Mouse (Mus musculus): ENCODE results near the gene Gm16253. TPM values are rescaled to one million over a fixed set of nuclear protein-coding genes. Genes with fewer than 3 reads are reported as not detected.
A peak's percentile ranks its signal among the peaks of the same experiment; 100 is the strongest.

Gene Gm16253
- polyA plus RNA-seq, 1 experiment from 2014 or later, result 2.1 TPM

- ATAC-seq (replicated peaks), result no peak
- H3K9me3 ChIP-seq, result no peaks in the 10 kb centered on the region
- H3K4me2 ChIP-seq, result no peak overlapping the region
- no peaks in the 10 kb centered on the region for H3K27me3 ChIP-seq (replicated peaks)
- H3K36me3 ChIP-seq (replicated peaks), result no peaks in the 10 kb centered on the region
- H3K27ac ChIP-seq, result no peak overlapping the region
- H3K9ac ChIP-seq, result no peak overlapping the region
- no peak overlapping the region for H3K4me3 ChIP-seq
- H3K4me1 ChIP-seq, result peaks cover 21% of the 10 kb centered on the region
- WGBS, result 80% methylated on average over 12 of the region's 12 CpGs
Measured at GRCm38 (mm10) chr3:96578561-96579238, 1.9 kb downstream of the Gm16253 start.

DNA sequence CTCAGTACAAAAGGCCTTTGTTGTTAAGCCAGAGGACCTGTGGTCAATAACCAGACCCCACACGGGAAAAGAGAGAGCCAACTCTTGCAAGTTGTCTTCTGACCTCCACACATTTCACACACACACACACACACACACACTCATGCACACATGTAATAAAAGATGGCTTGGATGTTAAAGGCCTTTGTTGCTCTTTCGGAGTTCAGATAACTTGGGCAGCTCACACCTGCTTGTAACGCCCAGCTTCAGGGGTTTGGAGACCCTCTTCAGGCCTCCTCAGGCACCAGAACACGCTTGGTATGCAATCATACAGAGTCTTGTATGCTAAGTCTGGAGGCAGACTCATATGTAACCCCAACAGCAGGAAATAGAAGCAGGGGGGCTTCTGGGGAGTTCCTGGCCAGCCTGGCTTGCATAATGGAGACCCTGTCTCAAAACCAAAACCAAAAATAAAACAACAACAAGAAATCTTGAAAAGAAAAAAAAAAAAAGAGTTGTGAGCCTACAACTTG is 2.5 kb downstream of the Gm16253 start:
- 79% methylated on average over 4 of the region's 4 CpGs for WGBS
- Histone ChIP-seq H3K27me3 (replicated peaks) (no peaks in the 10 kb centered on the region), H3K9me3 (no peaks in the 10 kb centered on the region), H3K36me3 (replicated peaks) (no peaks in the 10 kb centered on the region), H3K4me2 (no peak overlapping the region), H3K4me3 (no peak overlapping the region), H3K4me1 (peaks cover 21% of the 10 kb centered on the region), H3K9ac (no peak overlapping the region), H3K27ac (no peak overlapping the region)
- no peak for ATAC-seq (replicated peaks)

GRCm38 (mm10) chr3:96579885-96580454 is 3.2 kb downstream of the Gm16253 start:
- WGBS, result 11% methylated on average over 16 of the region's 16 CpGs
- peak overlapping the region; percentile 50 for H3K27ac ChIP-seq
- peaks cover 21% of the 10 kb centered on the region for H3K4me1 ChIP-seq
- no peaks in the 10 kb centered on the region for H3K9me3 ChIP-seq
- H3K4me3 ChIP-seq, result peak overlapping the region; percentile 36
- peak overlapping the region; percentile 53 for H3K9ac ChIP-seq
- ATAC-seq (replicated peaks), result peak; percentile 87
- no peaks in the 10 kb centered on the region for H3K36me3 ChIP-seq (replicated peaks)
- H3K4me2 ChIP-seq, result peak overlapping the region; percentile 65
- no peaks in the 10 kb centered on the region for H3K27me3 ChIP-seq (replicated peaks)

DNA sequence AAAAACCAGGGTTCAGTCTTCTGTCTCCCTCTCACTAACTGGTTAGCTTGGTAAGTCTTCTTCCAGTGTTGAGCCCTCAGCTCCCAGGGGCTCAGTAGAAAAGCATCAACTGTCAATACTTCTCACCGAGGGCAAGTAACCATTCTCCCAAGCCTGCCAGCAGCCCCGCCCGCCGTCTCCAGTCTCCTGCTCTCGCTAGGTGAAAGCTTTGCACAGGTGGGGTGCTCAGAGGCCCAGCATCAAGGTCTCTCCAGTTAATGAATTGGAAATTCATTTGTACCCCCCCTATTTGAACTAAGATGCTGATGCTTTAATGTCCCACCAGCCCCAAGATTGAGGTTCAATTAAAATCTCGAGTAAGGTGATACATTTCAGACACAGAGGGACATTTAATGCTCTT is 4.4 kb downstream of the Gm16253 start:
- Histone ChIP-seq H3K9me3 (no peaks in the 10 kb centered on the region), H3K36me3 (replicated peaks) (no peaks in the 10 kb centered on the region), H3K9ac (no peak overlapping the region), H3K4me3 (no peak overlapping the region), H3K4me2 (no peak overlapping the region), H3K4me1 (peaks cover 20% of the 10 kb centered on the region), H3K27ac (no peak overlapping the region), H3K27me3 (replicated peaks) (no peaks in the 10 kb centered on the region)
- no peak for ATAC-seq (replicated peaks)
- WGBS, result 43% methylated on average over 6 of the region's 6 CpGs

GRCm38 (mm10) chr3:96581771-96582515 is 5.2 kb downstream of the Gm16253 start:
- Histone ChIP-seq H3K4me2 (no peak overlapping the region), H3K36me3 (replicated peaks) (no peaks in the 10 kb centered on the region), H3K4me1 (peaks cover 12% of the 10 kb centered on the region), H3K9ac (no peak overlapping the region), H3K9me3 (no peaks in the 10 kb centered on the region), H3K27ac (no peak overlapping the region), H3K4me3 (no peak overlapping the region), H3K27me3 (replicated peaks) (no peaks in the 10 kb centered on the region)
- no peak for ATAC-seq (replicated peaks)
- 86% methylated on average over 16 of the region's 16 CpGs for WGBS

DNA sequence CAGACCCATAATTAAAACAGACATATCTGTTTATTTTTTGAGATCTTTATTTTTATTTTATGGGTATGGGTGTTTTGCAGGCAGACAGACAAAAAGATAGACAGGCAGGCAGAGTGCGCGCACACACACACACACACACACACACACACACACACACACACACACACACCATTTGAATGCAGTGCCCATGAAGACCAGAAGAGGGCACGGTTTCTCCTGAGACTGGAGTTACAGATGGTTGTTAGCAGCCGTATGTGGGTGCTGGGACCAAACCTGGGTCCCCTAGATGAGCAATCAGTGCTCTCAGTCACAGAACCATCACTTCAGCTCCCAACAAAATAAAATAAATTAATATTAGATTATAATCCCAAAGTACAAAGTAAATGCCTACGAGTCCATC is 6.6 kb downstream of the Gm16253 start:
- Histone ChIP-seq H3K36me3 (replicated peaks) (no peaks in the 10 kb centered on the region), H3K4me2 (no peak overlapping the region), H3K27ac (no peak overlapping the region), H3K4me1 (peaks cover 8% of the 10 kb centered on the region; the same call in 1 of the 2 replicates), H3K4me3 (no peak overlapping the region), H3K9me3 (no peaks in the 10 kb centered on the region), H3K9ac (no peak overlapping the region), H3K27me3 (replicated peaks) (no peaks in the 10 kb centered on the region)
- ATAC-seq (replicated peaks), result no peak
- WGBS, result 87% methylated on average over 5 of the region's 5 CpGs

GRCm38 (mm10) chr3:96590657-96591056 is 13.9 kb downstream of the Gm16253 start:
- no peak overlapping the region for H3K4me2 ChIP-seq
- no peak overlapping the region for H3K27ac ChIP-seq
- peaks cover 3% of the 10 kb centered on the region; the same call in 1 of the 2 replicates for H3K27me3 ChIP-seq (replicated peaks)
- no peaks in the 10 kb centered on the region for H3K9me3 ChIP-seq
- H3K4me3 ChIP-seq, result no peak overlapping the region
- 84% methylated on average over 4 of the region's 4 CpGs for WGBS
- no peak overlapping the region for H3K9ac ChIP-seq
- peaks cover 16% of the 10 kb centered on the region for H3K4me1 ChIP-seq
- no peak for ATAC-seq (replicated peaks)
- no peaks in the 10 kb centered on the region for H3K36me3 ChIP-seq (replicated peaks)

DNA sequence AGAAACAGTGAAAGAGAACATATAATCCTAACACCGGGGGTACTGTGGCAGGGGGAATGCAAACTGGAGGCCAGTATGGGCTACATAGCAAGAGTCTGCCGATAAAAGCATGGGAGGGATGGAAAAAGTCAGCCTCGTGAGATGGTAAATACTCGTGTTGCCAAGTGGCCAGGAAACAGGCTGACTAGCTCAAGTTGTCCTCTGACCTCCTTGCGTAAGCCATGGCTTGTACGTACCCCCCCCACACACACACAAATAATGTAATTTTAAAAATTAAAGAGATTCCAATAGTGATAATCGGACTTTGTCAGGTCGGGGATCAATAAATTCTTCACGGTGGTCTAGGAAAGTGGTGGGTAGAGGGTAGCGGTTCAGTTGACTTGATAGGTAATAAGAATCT is 16.6 kb downstream of the Gm16253 start:
- H3K9ac ChIP-seq, result peak overlapping the region; percentile 63
- H3K27ac ChIP-seq, result peak overlapping the region; percentile 84
- 1% methylated on average over 10 of the region's 10 CpGs for WGBS
- peaks cover 3% of the 10 kb centered on the region; the same call in 1 of the 2 replicates for H3K27me3 ChIP-seq (replicated peaks)
- peaks cover 43% of the 10 kb centered on the region for H3K4me1 ChIP-seq
- H3K4me2 ChIP-seq, result peak overlapping the region; percentile 82
- H3K9me3 ChIP-seq, result no peaks in the 10 kb centered on the region
- no peaks in the 10 kb centered on the region for H3K36me3 ChIP-seq (replicated peaks)
- 0 out of 2 replicates have a peak, but pooled peaks have one; percentile 2 for ATAC-seq (replicated peaks)
- peak overlapping the region; percentile 68 for H3K4me3 ChIP-seq

- Histone ChIP-seq H3K4me2 (peak within 1 kb of the TSS; percentile 82), H3K4me1 (peaks cover 49% of the 10 kb centered on the region), H3K36me3 (replicated peaks) (no peaks in the 10 kb centered on the region), H3K27me3 (replicated peaks) (peaks cover 3% of the 10 kb centered on the region; the same call in 1 of the 2 replicates), H3K9me3 (no peaks in the 10 kb centered on the region), H3K27ac (peak within 1 kb of the TSS; percentile 84), H3K4me3 (peak within 1 kb of the TSS; percentile 68), H3K9ac (peak within 1 kb of the TSS; percentile 63)
- peak; percentile 86 for ATAC-seq (replicated peaks)
- under 1% methylated on average over 34 of the region's 38 CpGs for WGBS
Measured at GRCm38 (mm10) chr3:96593790-96594560, 17.2 kb downstream of the Gm16253 start, which contains the start of gene Polr3gl. Gene Polr3gl (minus strand): TSS chr3:96594181.

DNA sequence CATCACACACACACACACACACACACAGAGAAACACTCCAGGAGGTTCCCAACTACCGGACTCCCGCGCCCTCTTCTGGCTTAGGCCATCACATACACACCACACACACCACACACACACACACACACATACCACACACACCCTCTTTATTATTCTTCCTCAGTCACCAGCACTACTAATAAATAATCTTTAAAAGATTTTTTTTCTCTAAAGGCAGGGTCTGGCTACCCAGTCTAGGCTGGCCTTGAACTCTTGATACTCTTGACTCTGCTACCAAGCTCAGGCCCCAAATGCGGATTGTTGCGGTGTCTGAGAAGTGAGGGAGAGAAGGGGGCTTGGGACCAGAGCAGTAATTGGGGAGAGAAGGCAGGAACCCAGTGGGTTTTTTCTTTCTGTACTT is 18.1 kb downstream of the Gm16253 start:
- Histone ChIP-seq H3K9ac (no peak overlapping the region), H3K27me3 (replicated peaks) (peaks cover 3% of the 10 kb centered on the region; the same call in 1 of the 2 replicates), H3K4me3 (no peak overlapping the region), H3K36me3 (replicated peaks) (no peaks in the 10 kb centered on the region), H3K4me2 (no peak overlapping the region), H3K27ac (no peak overlapping the region), H3K9me3 (no peaks in the 10 kb centered on the region), H3K4me1 (peaks cover 58% of the 10 kb centered on the region)
- 78% methylated on average over 5 of the region's 5 CpGs for whole genome bisulfite sequencing
- no peak for ATAC-seq (replicated peaks)

DNA sequence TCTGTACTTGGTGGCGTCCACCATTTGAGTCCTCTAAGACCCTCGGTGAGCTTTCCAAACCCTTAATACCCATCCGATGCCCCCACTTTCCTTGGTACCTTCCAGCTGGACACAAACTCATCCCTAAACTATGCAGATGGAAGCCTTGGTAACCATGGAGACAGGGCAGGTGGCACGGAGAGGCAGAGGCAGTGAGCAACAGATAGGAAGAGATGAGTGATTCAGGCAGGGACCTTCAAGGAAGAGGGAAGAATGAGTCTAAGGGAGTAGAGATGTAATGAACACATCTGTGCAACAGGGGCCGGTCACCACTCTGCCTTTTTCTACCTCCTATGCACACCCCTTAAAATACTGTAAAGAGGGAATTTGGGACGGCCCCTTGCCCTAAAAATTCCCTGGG is 18.9 kb downstream of the Gm16253 start:
- Histone ChIP-seq H3K9ac (peak overlapping the region; percentile 51; the same call in 1 of the 2 replicates), H3K4me3 (peak overlapping the region; percentile 51), H3K4me1 (peaks cover 66% of the 10 kb centered on the region), H3K27me3 (replicated peaks) (peaks cover 3% of the 10 kb centered on the region; the same call in 1 of the 2 replicates), H3K4me2 (peak overlapping the region; percentile 95), H3K36me3 (replicated peaks) (no peaks in the 10 kb centered on the region), H3K9me3 (no peaks in the 10 kb centered on the region), H3K27ac (peak overlapping the region; percentile 53)
- WGBS, result 23% methylated on average over 6 of the region's 6 CpGs
- ATAC-seq (replicated peaks), result no peak

All from midbrain, embryonic 15.5 days (tissue).